Mouse (Mus musculus) hindbrain, embryonic 14.5 days (tissue): ENCODE data around the gene Osbpl10. TPM values are rescaled to one million over a fixed set of nuclear protein-coding genes. Genes with fewer than 3 reads are reported as not detected.

ENCODE experiments used
- ATAC-seq: fragments of 200-750 bp; cut with Nextera tagmentation; 2 replicates; pipeline ENCODE4 v1.8.0; 2017; ENCODE audit warnings: moderate number of reproducible peaks, mild to moderate bottlenecking, moderate TSS enrichment, moderate library complexity; ENCODE audit not compliant: low FRiP score
- DNase-seq: peaks from one replicate; pipeline ENCODE4 v3.0.0-alpha.2; 2015; ENCODE audit warnings: low spot score
- H3K27ac ChIP-seq: fragments of 300-500 bp; sonication (generic); 2 replicates; pipeline ENCODE4 v1.5.1; 2014; ENCODE audit warnings: mild to moderate bottlenecking, moderate library complexity
- H3K27me3 ChIP-seq: fragments of 300-500 bp; sonication (generic); 2 replicates; pipeline ENCODE4 v1.6.1; 2014; ENCODE audit warnings: mild to moderate bottlenecking, low read length, mixed read lengths; ENCODE audit not compliant: control insufficient read depth, insufficient read depth
- H3K36me3 ChIP-seq: fragments of 300-500 bp; sonication (generic); replicated peaks from 2 replicates; pipeline ENCODE4 v1.6.1; 2014; ENCODE audit not compliant: control insufficient read depth, insufficient read depth
- H3K4me1 ChIP-seq: fragments of 300-500 bp; sonication (generic); replicated peaks from 2 replicates; pipeline ENCODE4 v1.6.1; 2014; ENCODE audit warnings: antibody characterized with exemption, low read length, mixed read lengths; ENCODE audit not compliant: control insufficient read depth, insufficient read depth
- H3K4me2 ChIP-seq: fragments of 300-500 bp; sonication (generic); replicated peaks from 2 replicates; pipeline ENCODE4 v1.6.1; 2014; ENCODE audit warnings: mild to moderate bottlenecking, moderate library complexity
- H3K4me3 ChIP-seq: fragments of 300-500 bp; sonication (generic); replicated peaks from 2 replicates; pipeline ENCODE4 v1.5.1; 2014; ENCODE audit warnings: mild to moderate bottlenecking, low read length
- H3K9ac ChIP-seq: fragments of 300-500 bp; sonication (generic); 2 replicates; pipeline ENCODE4 v1.6.1; 2014
- H3K9me3 ChIP-seq: fragments of 300-500 bp; sonication (generic); 2 replicates; pipeline ENCODE4 v1.6.1; 2016; ENCODE audit warnings: low read length; ENCODE audit not compliant: control insufficient read depth
- WGBS: fragments of 180-500 bp; shearing (Covaris S2); extraction: QIAGEN DNeasy Blood & Tissue Kit; methylation state at CpG from one replicate; pipeline ENCODE4 v1.1.7; 2014; 5-methylcytosine and 5-hydroxymethylcytosine counted together
- polyA plus RNA-seq: library from polyadenylated mRNA; unstranded; fragments of >200 nt; fragmentation: Nextera tagmentation; extraction: Ambion mirVana; gene quantifications from 2 replicates; pipeline ENCODE4 v1.2.1, GENCODE M21; 2014

Gene Osbpl10
- polyA plus RNA-seq, 1 experiment from 2014 or later, result 2.7 TPM

GRCm38 (mm10) chr9:115067071-115067470, 88.7 kb downstream of the Osbpl10 start:
- Histone ChIP-seq H3K27ac (no peak overlapping the region), H3K4me2 (no peak overlapping the region), H3K9ac (no peak overlapping the region), H3K36me3 (no peaks in the 10 kb centered on the region), H3K4me1 (no peaks in the 10 kb centered on the region), H3K4me3 (no peak overlapping the region), H3K9me3 (0 out of 2 replicates have a peak, but pooled peaks cover 4% of the 10 kb centered on the region), H3K27me3 (no peaks in the 10 kb centered on the region)
- WGBS, result 84% methylated on average over 8 of the region's 9 CpGs
- DNase-seq (no peak), ATAC-seq (no peak)

GRCm38 (mm10) chr9:115075191-115075590, 96.8 kb downstream of the Osbpl10 start:
- Histone ChIP-seq H3K4me2 (no peak overlapping the region), H3K27ac (no peak overlapping the region), H3K36me3 (no peaks in the 10 kb centered on the region), H3K27me3 (no peaks in the 10 kb centered on the region), H3K9me3 (no peaks in the 10 kb centered on the region), H3K4me3 (no peak overlapping the region), H3K4me1 (no peaks in the 10 kb centered on the region), H3K9ac (no peak overlapping the region)
- DNase-seq (no peak), ATAC-seq (no peak)
- WGBS, result 89% methylated on average over 4 of the region's 4 CpGs

DNA sequence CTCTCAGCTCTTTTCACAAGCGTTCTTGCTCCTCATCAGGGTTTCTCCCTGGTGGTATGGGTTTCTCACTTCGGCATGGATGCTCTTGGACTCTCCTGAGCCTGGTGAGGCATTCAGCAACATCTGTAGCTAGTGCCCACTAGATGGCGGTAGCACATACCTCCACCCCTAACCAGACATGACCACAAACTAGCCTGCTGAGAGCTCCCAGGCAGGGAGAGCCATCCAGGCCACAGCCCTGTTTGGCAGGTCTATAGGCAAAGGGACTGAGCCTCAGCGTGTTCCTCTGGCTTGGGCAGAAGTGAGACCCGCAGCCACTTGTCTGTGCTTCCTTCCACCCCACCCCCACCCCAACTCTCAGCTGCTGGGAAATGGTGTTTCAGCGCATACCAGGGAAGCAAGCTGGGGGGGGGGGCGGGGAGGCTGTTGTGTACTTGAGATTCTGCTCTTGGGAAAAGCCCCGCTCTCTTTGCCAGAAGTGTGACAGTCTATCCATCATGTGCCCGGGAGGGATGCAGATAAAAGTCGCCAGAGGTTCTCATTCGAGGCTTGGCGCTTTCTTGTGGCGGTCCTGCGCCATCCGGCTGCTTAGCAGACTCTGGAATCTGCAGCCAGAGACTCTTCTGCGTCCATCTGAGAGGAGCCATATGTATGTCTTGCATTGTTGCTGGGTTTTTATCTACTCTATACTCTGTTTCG, 110.1 kb downstream of the Osbpl10 start:
- Histone ChIP-seq H3K4me1 (peaks cover 7% of the 10 kb centered on the region), H3K4me3 (no peak overlapping the region), H3K27ac (peak overlapping the region; percentile 51; the same call in 1 of the 2 replicates), H3K4me2 (peak overlapping the region; percentile 31; the same call in 1 of the 2 replicates), H3K9ac (0 out of 2 replicates have a peak overlapping the region, but pooled peaks have one; percentile 8), H3K9me3 (peaks cover 10% of the 10 kb centered on the region; the same call in 1 of the 2 replicates), H3K36me3 (no peaks in the 10 kb centered on the region), H3K27me3 (no peaks in the 10 kb centered on the region)
- peak; percentile 86 for DNase-seq
- ATAC-seq, result peak; percentile 90
- WGBS, result 28% methylated on average over 17 of the region's 17 CpGs

GRCm38 (mm10) chr9:115089644-115090043, 111.3 kb downstream of the Osbpl10 start:
- no peaks in the 10 kb centered on the region for H3K36me3 ChIP-seq
- H3K4me2 ChIP-seq, result no peak overlapping the region
- peaks cover 10% of the 10 kb centered on the region; the same call in 1 of the 2 replicates for H3K9me3 ChIP-seq
- DNase-seq (no peak), ATAC-seq (no peak)
- WGBS, result 77% methylated on average over 5 of the region's 5 CpGs
- H3K4me1 ChIP-seq, result peaks cover 7% of the 10 kb centered on the region
- H3K4me3 ChIP-seq, result no peak overlapping the region
- no peak overlapping the region for H3K9ac ChIP-seq
- no peaks in the 10 kb centered on the region for H3K27me3 ChIP-seq
- H3K27ac ChIP-seq, result no peak overlapping the region

DNA sequence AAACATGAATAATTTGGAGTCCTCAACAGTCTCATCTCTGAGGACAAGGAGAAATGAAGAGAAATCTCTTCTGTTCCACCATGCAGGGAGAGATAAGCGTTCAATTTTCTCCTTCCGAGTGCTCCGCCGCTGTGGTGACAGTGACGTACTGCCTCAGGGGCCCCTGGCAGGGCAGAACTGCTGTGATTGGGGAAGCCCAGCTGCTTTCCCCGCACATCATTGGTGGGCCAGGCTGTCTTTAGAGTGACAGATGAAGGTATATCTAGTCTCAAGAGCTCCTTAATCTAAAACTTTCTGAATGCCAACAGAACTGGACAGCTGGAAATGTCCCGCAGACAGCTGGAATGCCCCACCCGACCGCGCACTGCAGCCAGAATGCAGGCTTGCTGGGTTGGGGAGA, 118.1 kb downstream of the Osbpl10 start:
- Histone ChIP-seq H3K36me3 (no peaks in the 10 kb centered on the region), H3K4me3 (no peak overlapping the region), H3K27me3 (no peaks in the 10 kb centered on the region), H3K9me3 (peaks cover 7% of the 10 kb centered on the region; the same call in 1 of the 2 replicates), H3K4me2 (peak overlapping the region; percentile 25), H3K4me1 (peaks cover 5% of the 10 kb centered on the region; the same call in 1 of the 2 replicates), H3K27ac (peak overlapping the region; percentile 77), H3K9ac (no peak overlapping the region)
- 48% methylated on average over 10 of the region's 10 CpGs for WGBS
- DNase-seq, result peak; percentile 55
- ATAC-seq, result peak; percentile 79

- Histone ChIP-seq H3K4me3 (no peak overlapping the region), H3K4me1 (peaks cover 5% of the 10 kb centered on the region; the same call in 1 of the 2 replicates), H3K4me2 (no peak overlapping the region), H3K9me3 (peaks cover 7% of the 10 kb centered on the region; the same call in 1 of the 2 replicates), H3K36me3 (no peaks in the 10 kb centered on the region), H3K27ac (no peak overlapping the region), H3K27me3 (no peaks in the 10 kb centered on the region), H3K9ac (no peak overlapping the region)
- WGBS, result 85% methylated on average over 4 of the region's 4 CpGs
- ATAC-seq, result no peak
- DNase-seq, result no peak
Observed at GRCm38 (mm10) chr9:115097340-115097739, 119.0 kb downstream of the Osbpl10 start.

DNA sequence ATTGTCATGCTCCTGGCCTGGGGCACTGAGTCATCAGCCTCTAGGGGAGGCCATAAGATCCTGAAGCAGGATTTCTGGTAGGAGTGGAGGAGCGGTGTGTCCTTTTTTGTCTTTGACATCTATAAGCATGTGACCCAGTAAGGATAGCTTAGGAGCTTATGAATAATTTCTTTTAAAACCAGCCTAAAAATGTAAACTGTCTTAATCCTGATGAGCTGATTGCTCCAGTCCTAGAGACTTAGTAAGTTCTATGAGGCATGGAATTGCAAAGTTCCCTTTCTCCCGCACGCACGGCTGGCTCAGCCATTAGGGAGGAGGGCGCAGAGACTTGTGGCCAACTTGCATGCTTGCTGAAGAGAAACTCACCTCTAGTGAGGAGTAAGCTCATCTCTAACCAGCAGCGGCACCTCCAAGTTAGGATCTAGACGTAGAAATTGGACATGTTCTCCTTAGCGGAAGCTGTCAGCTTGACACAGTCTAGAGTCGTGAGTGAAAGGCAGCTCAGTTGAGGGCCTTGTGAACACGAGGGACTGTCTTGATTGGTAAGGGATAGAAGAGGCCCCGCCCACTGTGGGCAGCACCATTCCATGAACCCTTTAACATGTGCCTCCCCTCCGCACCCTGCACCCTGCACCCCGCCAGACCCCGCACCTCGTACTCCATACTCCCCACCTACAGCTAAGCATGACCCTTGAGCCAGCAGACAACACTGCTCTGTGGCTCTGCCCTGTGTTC, 122.0 kb downstream of the Osbpl10 start:
- peaks cover 5% of the 10 kb centered on the region; the same call in 1 of the 2 replicates for H3K4me1 ChIP-seq
- ATAC-seq, result no peak
- no peak overlapping the region for H3K4me3 ChIP-seq
- WGBS, result 86% methylated on average over 15 of the region's 15 CpGs
- no peaks in the 10 kb centered on the region for H3K27me3 ChIP-seq
- H3K27ac ChIP-seq, result no peak overlapping the region
- no peak overlapping the region for H3K4me2 ChIP-seq
- no peaks in the 10 kb centered on the region for H3K9me3 ChIP-seq
- no peak overlapping the region for H3K9ac ChIP-seq
- H3K36me3 ChIP-seq, result no peaks in the 10 kb centered on the region
- no peak for DNase-seq

GRCm38 (mm10) chr9:115107430-115107829, 129.1 kb downstream of the Osbpl10 start:
- Histone ChIP-seq H3K36me3 (no peaks in the 10 kb centered on the region), H3K27ac (peak overlapping the region; percentile 65; the same call in 1 of the 2 replicates), H3K4me2 (no peak overlapping the region), H3K27me3 (no peaks in the 10 kb centered on the region), H3K9ac (no peak overlapping the region), H3K4me1 (0 out of 2 replicates have a peak, but pooled peaks cover 4% of the 10 kb centered on the region), H3K4me3 (no peak overlapping the region), H3K9me3 (no peaks in the 10 kb centered on the region)
- peak; percentile 42 for DNase-seq
- WGBS, result 45% methylated on average over 7 of the region's 7 CpGs
- peak; percentile 37; the same call in 1 of the 2 replicates for ATAC-seq

GRCm38 (mm10) chr9:115110655-115111054, 132.3 kb downstream of the Osbpl10 start:
- Histone ChIP-seq H3K4me2 (no peak overlapping the region), H3K36me3 (no peaks in the 10 kb centered on the region), H3K4me1 (0 out of 2 replicates have a peak, but pooled peaks cover 4% of the 10 kb centered on the region), H3K27ac (no peak overlapping the region), H3K9ac (no peak overlapping the region), H3K9me3 (no peaks in the 10 kb centered on the region), H3K4me3 (no peak overlapping the region), H3K27me3 (no peaks in the 10 kb centered on the region)
- 65% methylated on average over 3 of the region's 3 CpGs for WGBS
- DNase-seq (no peak), ATAC-seq (no peak)
